Mouse (Mus musculus) MEL (cell line): ENCODE data around the gene Rpl26.

ENCODE experiments used
- CTCF ChIP-seq, 3 experiments: IDR thresholded peaks in 2 of 3; conservative IDR thresholded peaks in 1 of 3; 2 replicates each; pipeline ENCODE4 v1.5.1; 2011 to 2012; ENCODE audit warnings: low read length in 3 of 3, low read depth in 2 of 3, mild to moderate bottlenecking in 2 of 3, improper control_type of control experiment in 1 of 3, inconsistent platforms in 1 of 3, mixed read lengths in 1 of 3, moderate library complexity in 1 of 3; ENCODE audit not compliant: control insufficient read depth in 1 of 3, insufficient read depth in 1 of 3, poor library complexity in 1 of 3, severe bottlenecking in 1 of 3
- GATA1 ChIP-seq: IDR thresholded peaks from 2 replicates; pipeline ENCODE4 v1.6.1; 2011; ENCODE audit warnings: low read depth, low read length, improper control_type of control experiment
- MYC ChIP-seq: IDR thresholded peaks from 2 replicates; pipeline ENCODE4 v1.6.1; 2011; ENCODE audit warnings: low read depth, mild to moderate bottlenecking, low read length, improper control_type of control experiment, moderate library complexity
- POLR2AphosphoS2 ChIP-seq: IDR thresholded peaks from 2 replicates; pipeline ENCODE4 v1.6.1; 2011; ENCODE audit warnings: low read length, improper control_type of control experiment

DNA sequence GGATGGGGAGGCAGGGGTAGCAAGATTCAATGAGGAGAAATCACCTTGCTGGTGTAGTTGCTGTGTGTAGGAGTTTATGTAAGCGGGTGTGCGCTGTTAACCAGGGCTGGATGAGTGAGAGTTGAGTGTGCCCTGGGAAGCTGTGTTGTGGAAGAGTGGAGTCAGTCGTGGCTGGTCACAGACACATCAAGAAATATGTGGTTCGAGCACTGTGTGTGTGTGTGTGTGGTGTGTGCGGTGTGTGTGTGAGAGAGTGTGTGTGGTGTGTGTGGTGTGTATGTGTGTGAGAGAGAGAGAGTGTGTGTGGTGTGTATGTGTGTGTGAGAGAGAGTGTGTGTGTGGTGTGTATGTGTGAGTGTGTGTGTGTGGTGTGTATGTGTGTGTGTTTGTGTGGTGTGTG is 54.1 kb downstream of the Rpl26 start:
- no peak for TF ChIP-seq MYC
- no peak for TF ChIP-seq POLR2AphosphoS2
- no peak for TF ChIP-seq GATA1
- no peak for TF ChIP-seq CTCF (IDR thresholded peaks at IDR 0.05 in 2 of 3, conservative IDR thresholded peaks at IDR 0.05 in 1 of 3; ENCODE audit: control insufficient read depth in 1 of 3, insufficient read depth in 1 of 3, low read depth in 2 of 3, low read length in 3 of 3, poor library complexity in 1 of 3, severe bottlenecking in 1 of 3)
